Mouse (Mus musculus) heart, postnatal 14 days (tissue): ENCODE results near the gene Col15a1. TPM values are rescaled to one million over a fixed set of nuclear protein-coding genes. Genes with fewer than 3 reads are reported as not detected.

Experiments used
- DNase-seq, 2 experiments: peaks; one replicate each; pipeline ENCODE4 v3.0.0; 2021 to 2022
- intact Hi-C: fragments of 180-260 bp; cut with DNase I; formaldehyde crosslinking; loops from one replicate; pipeline ENCODE4 v1.15.1; 2025
- total RNA-seq, 2 experiments: library from RNA; stranded (reverse); gene quantifications; 2 replicates each; pipeline ENCODE4 v1.2.3; 2021

The Col15a1 gene
- total RNA-seq, 2 experiments from 2014 or later: 237 to 250 TPM

DNA sequence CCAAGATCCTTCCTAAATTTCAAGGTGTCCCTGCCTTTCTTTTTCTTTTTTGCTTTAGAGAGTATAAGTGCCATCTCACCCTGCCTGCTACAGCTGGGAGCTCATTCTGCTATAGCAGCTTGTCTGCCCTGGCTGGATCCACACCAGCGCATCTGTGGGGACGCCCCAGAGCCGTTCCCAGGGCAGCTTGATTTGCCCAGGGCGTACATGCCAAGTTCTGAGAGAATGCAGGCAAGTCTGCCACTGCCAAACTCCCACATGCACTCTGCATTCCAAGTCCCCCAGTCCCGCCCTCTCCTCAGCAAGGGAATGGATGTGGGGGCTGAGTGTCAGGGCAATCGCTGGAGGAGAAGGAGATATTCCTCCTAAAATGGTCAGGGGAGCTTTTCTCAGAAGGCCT is 19.8 kb downstream of the Col15a1 start:
- peak; percentile 59 to 69 for DNase-seq
- intact Hi-C loops: no loop called here

DNA sequence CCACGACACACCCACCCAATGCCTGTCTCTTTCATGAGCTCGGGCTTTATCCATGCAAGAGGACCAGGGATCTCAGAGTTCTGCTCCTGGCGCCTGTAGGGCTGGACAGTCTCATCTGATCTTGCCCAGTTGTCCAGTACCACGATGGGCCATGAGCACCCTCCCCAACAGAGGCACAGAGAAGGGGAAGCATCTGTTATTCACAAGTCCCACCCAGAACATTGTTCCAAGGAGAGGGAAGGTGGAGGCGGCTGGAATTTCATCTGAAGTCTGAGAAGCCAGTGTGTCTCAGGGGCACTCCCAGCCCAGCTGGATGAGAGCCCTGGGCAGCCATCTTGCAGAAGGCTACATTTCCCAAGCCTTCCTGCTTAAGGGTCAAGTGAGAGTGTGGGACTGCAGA is 21.0 kb downstream of the Col15a1 start:
- intact Hi-C loops: no loop called here
- no peak for DNase-seq

DNA sequence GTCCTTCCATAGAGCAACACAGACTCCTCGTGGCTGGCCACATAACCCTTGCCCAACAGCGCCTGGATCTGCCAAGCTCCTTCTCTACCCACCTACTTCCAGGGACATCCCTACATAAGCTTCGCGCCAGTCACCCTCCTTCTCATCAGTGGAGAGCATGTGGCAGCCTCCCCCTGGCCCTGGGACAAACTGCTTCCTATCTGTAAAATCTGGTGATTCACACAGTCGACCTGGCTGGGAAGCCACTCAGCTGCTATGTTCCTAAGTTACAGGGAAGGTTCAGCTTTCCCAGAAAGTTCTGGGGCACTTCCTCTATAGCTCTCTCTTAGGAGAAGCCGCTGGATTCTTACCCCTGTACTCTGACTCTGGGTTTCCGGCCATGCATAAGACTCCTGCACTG is 22.5 kb downstream of the Col15a1 start:
- no peak for DNase-seq
- intact Hi-C loops: no loop called here

DNA sequence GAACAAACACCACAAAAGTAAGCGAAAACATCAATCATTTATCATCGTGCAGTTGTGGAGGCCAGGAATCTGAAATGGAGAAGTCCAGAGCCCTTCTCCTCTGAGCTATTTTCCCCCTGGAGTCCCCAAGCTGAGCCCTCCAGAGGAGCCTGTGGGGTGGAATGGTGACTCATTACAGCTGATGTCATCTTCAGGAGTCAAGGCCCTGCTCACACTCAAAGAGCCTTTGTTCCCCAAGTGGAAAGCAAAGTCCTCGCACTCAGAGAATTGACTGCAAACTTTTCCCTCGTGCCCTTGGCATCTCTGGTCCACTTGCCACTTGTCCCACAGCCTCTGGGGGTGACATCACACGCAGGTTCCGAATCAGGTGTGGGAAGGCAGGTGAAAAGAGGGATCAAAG is 23.4 kb downstream of the Col15a1 start:
- intact Hi-C loops: no loop called here
- no peak for DNase-seq

DNA sequence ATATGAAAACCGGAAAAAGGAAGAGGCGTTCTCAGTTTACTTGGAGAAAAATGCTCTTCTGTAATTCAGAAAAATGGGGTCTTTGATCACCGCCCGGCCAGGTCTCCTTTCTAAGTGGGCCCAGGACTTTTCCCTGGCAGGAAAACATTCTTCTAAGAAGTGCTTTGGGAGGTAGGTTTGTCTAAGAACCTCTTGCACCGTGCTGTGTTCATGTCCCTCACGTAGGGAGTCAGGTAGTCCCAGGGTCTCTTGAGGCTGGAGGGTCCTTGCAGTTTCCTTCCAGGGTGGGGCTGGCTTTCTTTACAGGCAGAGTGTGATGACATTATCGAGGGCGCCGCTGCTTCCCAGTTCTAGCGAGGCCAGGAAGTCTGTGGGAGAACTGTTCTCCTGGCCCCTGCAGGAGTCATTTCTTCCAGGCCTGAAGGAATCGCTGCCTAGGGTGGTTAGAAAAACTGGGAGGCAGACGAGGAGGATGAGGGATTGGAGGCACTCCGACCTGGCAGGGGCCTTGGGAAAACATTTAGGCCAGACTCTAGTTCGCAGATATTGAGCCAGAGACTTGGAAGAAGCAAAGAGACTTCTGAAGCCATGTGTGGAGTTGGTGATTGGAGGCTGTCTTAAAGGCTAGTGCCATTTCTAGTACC is 25.4 kb downstream of the Col15a1 start:
- intact Hi-C loops: no loop called here
- peak; percentile 64 to 66 for DNase-seq

DNA sequence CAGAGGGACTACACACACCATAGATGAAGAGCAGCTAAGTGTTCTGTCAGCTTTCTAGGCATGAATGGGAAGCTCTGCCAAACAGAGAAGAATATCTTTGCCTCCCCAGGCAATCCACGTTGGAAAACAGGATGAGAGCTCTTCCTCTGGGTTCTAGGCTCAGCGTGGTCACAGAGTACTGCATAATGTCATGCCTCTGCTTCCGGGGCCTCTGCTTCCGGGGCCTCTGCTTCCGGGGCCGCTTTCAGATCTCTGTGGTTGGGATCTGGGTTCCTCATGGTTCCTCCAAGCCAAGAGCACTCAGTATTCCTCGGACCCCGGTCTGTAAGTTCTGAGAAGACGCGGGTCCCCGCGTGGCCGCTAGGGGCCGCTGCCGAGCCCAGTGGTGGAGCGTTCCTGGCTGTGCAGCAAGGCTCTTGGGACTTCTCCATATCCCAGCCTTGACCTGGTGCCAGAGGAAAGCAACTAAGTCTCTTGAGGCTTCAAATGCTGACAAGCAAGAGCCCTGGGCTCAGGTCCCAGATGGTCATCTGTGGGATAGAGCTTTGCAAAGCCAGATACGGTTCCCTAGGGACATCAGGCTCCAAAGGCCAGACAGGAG is 26.8 kb downstream of the Col15a1 start:
- DNase-seq: peak; percentile 88 to 93
- intact Hi-C loops: loop anchor here (5.0 kb wide), 1 partner anchor 97 kb away; no protein-coding TSS in a partner anchor

DNA sequence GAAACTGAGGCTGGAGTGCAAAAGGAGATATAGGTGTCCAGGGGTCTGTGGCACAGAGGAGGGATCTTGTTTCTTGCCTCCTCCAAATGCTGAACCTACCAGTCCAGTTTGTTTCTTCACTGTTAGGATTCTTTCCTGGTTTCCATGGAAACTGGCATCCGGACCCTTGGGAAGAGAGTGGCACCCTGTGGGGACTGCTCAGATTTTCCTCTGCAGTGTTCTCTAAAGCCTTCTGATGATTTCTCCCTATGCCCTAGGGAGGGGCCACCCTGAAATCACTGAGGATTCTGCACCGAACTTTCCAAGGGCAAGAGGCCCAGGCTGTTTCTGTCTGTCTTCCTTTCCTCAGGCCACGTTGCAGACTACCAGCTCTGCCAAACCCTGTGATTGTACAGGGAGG is 27.4 kb downstream of the Col15a1 start:
- intact Hi-C loops: loop anchor here (5.0 kb wide), 1 partner anchor 98 kb away; no protein-coding TSS in a partner anchor
- no peak for DNase-seq

DNA sequence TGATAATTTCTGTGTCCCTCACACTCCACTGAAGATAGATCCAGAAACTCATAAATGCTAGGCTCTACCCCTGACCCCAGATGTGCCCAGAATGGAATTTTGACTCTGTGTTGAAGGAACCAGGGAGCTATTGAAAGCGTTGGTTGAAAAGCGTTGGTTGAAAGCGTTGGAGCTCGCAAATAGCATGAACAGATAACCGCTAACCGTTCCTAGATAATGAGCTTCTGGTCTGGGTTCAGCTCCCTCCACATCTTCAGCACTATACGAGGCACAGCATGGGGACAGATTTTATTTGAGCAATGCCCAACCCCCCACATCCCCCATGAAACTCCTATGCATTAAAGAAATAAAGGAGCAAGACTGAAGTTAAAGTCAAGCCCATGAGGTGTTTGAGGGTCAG is 28.1 kb downstream of the Col15a1 start:
- intact Hi-C loops: loop anchor here (5.0 kb wide), 1 partner anchor 99 kb away; no protein-coding TSS in a partner anchor
- DNase-seq: no peak

DNA sequence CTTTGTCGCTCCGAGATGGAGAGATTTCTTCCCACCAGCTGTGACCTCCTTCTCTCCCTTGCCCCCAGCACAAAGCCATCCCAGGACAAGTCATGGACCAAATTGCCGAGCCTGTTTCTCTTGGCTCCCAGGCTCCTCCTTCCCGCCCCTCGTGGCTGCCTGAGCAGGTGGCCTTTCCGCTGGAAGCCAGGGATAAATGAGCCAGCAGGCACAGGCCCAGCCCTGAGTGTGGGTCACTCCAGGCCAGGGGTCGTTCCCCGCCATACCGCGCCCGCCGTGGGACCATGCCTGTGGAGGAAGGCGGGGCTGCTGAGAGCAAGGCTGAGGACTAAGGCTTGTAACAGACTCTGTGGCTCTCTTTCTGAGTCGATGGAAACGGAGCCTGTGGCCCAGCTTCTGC is 29.3 kb downstream of the Col15a1 start:
- DNase-seq: peak; percentile 81 to 84
- intact Hi-C loops: loop anchor here (5.0 kb wide), 1 partner anchor 100 kb away; no protein-coding TSS in a partner anchor

DNA sequence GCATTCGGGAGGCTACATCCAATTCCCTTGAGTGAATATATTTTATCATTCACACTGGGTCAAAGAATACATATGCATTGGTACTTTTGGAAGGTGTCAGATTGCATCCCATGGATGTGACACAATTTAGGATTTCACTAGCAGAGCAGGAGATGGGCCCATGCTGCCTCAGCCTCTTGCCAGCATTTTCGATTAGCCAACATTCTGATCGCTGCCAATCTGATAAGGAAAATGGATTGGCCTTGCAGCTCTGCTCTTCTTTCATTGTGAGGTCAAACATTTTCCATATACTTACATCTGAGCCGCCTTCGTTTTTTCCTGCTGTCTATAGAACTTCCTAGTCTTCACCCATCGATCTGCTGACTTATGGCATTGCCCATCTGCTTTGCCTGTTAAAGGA is 31.2 kb downstream of the Col15a1 start:
- no peak for DNase-seq
- intact Hi-C loops: loop anchor here (5.0 kb wide), 1 partner anchor 102 kb away; no protein-coding TSS in a partner anchor

DNA sequence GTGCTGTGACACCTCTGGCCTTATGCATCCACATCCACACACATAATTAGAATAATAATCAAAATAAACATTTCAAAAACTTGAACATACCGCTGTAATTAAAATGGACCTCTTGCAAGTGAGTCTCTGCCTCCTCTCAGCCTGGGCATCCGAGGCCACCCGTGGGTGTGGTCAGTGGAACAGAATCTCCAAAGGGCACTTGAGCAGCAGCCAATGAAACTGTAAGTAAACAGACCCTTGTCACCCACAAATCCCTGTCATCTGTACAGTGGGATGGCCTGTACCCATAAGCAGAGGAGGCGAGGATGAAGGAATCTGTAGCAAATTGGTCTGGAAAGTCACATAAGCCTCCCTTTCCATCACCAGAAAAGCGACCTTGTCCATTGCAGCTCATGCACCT is 32.9 kb downstream of the Col15a1 start:
- intact Hi-C loops: no loop called here
- DNase-seq: no peak

DNA sequence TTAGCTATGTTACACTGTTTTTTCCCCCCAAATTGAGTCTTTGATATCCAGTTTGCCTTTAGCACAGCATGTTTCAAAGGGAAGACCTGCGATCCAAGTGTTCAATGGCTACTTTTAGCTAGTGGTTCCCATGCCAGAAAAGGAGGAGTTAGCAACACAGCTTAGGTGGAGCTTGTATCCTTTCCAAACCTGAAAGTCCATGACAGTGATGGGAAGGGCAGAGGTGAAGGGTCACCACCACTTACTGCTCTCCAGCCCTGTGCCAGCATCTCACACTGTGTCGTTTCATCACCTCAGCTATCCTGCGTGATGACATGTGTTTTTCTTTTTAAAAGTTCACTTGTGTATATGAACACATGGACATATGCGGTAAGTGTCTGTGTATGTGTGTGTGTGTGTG is 34.2 kb downstream of the Col15a1 start:
- intact Hi-C loops: no loop called here
- no peak for DNase-seq

DNA sequence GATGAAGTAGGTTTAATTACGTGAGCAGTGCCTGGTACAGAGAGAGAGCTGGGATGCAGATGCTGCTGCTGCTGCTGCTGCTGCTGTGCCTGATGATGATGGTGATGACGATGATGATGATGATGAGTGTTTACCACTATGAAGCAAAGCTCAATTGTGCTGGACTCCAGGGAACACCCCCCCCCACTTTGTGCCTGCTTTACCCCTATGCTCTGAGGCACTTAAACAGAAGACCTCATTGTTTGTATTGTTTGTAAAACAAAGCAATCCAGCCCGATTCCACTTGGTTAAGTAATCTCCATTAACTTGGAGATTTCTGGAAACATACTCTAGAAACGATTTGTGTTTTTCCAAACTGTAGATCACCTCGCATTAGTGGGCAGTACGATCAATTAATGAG is 36.7 kb downstream of the Col15a1 start:
- intact Hi-C loops: no loop called here

DNA sequence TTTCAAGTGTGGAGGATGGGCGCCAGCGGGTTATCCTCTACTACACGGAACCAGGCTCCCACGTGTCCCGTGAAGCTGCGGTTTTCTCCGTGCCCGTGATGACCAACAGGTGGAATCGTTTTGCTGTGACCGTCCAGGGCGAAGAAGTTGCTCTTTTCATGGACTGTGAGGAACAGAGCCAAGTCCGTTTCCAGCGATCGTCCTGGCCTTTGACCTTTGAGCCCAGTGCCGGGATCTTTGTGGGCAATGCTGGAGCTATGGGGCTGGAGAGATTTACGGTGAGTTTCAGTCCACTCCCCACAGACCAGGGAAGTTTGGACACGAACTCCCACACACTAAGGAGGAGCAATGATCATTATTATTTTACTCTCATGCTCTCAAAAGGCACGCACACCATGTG is 37.7 kb downstream of the Col15a1 start:
- intact Hi-C loops: no loop called here
- DNase-seq: no peak

More for the DNA sequence above, 36.7 kb downstream of the Col15a1 start:
- no peak for DNase-seq

DNA sequence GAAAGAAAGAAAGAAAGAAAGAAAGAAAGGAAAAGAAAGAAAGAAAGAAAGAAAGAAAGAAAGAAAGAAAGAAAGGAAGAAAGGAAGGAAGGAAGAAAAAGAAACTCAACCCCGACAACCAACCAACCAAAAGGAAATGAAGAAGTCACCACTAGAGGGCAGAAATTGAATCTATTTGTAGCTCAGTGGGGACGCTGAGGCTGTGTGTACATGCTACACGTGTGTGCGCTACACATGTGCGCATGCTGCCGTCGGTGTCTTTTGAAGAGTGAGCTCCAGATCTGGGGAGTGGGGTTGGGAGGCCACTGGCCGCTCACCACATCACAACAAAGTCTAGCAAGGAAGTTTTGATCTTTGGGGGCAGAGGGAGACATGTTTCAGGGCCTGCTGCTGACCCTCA is 38.9 kb downstream of the Col15a1 start:
- intact Hi-C loops: no loop called here
- DNase-seq: no peak

DNA sequence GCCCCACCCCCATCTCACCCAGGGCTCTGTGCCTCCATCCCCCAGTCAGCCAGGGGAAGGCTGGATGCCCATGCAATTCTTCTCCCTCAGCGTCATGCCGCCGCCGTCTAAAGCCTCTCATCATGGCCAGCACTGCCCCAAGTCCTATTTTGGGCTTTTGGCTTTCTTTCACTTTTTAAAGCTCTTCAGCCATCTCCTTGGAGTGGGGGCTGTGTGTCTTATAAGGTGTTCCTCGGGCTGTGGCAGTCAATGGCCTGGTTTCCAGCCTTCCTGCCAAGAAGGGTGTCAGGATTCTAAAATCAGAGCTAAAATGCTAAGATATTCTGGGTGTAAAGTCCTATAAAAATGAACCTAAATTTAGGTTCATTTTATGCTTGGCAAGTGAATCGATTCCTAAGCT is 39.6 kb downstream of the Col15a1 start:
- intact Hi-C loops: no loop called here
- DNase-seq: no peak

DNA sequence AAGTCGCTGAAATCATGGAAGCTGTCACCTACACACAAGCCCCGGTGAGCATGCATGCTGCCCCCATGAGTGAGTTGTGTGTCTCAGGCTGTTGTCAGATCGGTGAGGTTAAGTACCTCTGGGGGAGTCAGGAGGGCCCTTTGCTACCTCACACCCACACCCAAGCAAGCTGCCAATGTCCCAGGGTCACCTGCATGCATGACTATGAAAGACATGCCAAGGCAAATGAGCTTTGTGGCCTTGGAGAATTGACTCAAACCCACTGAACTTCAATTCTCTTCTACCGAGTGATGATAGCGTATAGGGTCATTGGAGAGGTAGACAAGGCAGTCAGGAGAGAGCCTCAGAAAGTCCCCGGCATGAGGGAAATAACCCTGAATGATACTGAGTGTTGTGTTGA is 41.2 kb downstream of the Col15a1 start:
- intact Hi-C loops: no loop called here
- DNase-seq: no peak

DNA sequence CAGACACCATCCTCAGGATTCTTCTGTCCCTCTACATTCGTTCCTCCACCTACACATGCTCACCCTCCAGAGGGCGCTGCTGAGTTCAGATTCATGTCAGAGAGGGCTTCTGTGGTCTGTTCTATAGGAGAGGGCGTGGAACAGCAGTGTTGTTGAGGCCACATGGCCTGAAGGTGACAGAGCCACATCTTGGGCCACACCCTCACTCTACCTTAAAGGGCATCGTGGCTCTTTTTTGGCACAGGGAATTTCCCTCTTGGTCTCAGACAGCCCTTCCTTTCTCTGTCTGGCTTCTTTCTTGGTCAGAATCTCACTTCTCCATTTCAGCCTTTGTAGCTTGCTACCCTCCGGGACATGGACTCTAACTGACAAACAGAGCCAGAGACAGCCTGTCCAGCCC is 43.1 kb downstream of the Col15a1 start:
- DNase-seq: peak; percentile 79 to 83
- intact Hi-C loops: loop anchor here (5.0 to 10.0 kb wide), 5 partner anchors 44 to 566 kb away; partner anchors contain the start of genes Anks6, Col15a1 and Tgfbr1

DNA sequence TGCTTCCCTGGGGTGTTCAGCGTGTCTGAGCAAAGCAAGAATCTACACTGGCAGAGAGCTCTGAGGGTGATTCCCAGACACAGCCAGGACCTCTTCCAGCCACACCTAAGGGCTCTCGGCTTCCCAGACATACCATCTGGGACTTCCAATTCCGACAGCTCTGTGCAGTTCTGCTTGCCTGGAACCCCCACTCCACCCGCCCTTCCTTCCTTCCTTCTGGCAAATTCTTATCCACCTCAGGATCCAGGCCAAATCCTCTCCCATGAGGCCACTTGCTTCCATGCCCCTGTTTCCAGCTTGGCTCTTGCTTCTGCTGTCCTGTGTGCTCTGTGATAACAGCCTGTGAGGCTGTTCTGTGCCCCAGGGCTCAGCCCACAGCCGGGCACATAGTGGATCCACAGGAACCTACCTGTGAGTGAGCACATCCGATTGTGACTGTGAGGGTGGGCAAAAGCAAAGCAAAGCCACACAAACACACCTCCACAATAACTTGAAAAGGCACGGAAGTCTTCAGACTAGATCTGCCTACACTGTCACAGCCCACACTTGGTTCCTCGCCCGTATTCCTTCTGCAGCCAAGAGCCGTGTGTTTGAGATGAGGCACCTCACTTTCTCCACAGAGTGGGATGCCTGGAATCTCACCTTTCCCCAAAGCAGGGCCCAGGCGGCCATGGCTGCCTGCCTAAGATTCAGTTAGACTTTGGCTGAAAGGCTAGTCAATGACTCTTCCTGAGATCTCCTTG is 43.9 kb downstream of the Col15a1 start:
- DNase-seq: peak; percentile 62 to 64

DNA sequence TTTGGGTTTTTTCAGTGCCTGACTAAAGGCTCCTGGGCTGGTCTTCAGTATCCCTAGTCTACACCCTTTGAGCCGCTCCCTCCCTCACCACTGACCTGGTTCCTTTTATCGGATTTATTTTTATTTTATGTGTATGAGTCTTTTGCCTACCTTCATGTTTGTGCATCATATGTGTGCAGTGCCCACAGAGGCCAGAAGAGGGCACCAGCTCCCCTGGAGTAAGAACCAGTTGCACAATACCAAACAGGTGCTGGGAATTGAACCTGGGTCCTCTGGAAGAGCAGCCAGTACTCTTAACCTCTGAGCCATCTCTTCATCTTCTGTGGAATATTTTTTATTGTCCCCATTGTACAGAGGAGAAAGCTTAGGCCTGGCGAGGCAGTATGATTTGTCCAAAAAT is 44.7 kb downstream of the Col15a1 start:
- intact Hi-C loops: loop anchor here (5.0 to 10.0 kb wide), 5 partner anchors 45 to 568 kb away; partner anchors contain the start of genes Anks6, Col15a1 and Tgfbr1
- no peak for DNase-seq

More for the DNA sequence above, 43.9 kb downstream of the Col15a1 start:
- intact Hi-C loops: loop anchor here (5.0 to 10.0 kb wide), 5 partner anchors 45 to 567 kb away; partner anchors contain the start of genes Anks6, Col15a1 and Tgfbr1

DNA sequence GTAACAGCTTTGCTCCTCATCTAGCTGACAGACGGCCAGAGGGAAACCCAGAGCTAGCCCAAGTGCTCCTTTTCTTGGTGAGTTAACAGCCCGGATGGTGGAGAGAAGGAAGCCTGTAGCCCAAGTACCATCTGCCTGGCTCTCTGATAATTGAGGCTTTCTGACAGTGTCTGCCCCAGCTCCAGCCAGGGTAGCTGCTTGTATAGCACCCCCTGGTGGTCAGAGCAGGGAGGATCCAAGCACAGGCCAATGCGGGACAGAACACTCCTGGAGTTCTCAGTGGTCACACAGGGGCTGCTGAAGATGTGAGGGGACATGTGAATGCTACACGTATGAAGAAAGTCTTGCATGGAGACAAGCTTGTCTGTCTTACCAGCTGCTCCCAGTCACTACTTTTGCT is 47.7 kb downstream of the Col15a1 start:
- DNase-seq: peak; percentile 83 to 90
- intact Hi-C loops: loop anchor here (2.0 to 10.0 kb wide), 2 partner anchors 133 to 571 kb away; no protein-coding TSS in a partner anchor
